Mouse (Mus musculus): ENCODE measurements around the gene Pde4a.
"Not testable (repeated sequence)": the region's sequence is repeated elsewhere in the genome, so short reads cannot be mapped to it uniquely, and the experiment has no call there.

The Pde4a gene

DNA sequence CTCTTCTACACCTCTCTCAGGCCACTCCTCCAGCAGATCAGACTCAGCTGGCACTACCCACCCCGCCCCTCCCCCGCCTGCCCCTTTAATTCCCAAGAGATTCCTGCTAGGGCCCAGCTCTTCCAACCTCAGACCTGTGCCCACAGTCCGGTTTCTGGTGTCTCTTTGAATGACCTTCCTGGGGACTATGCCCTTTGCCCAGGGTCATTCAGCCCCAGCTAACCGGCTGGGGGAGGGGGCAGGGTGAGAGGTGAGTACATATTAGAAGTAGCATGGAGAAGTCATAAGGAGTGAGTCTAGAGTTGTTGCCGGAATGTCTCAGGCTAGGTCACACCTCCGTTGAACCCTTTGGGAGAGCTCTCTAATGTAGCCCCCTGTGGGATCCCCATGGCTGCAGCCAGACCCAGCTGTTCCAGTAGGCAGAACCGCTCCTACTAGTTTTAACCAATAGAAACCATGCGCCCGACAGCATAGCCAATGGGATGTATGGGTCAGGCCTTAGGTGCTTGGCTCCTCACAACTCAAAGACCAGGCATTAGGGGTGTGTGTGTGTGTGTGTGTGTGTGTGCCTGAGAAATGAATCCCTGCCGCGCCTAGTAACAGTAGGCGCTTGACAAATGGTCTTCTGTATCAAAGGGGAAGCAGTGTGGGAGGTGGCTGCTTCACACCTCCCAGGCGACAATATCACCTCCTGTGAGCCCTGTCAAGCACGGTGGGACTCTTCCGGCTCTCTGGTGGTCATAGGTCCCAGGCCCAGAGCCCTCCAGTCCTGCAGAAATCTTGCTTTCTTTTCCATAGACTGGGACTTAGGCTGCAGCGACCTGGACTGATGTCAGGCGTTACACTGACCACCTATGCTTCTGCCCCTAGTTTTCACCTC, 84.4 kb downstream of the Pde4a start:
- DNase-seq: no peak

DNA sequence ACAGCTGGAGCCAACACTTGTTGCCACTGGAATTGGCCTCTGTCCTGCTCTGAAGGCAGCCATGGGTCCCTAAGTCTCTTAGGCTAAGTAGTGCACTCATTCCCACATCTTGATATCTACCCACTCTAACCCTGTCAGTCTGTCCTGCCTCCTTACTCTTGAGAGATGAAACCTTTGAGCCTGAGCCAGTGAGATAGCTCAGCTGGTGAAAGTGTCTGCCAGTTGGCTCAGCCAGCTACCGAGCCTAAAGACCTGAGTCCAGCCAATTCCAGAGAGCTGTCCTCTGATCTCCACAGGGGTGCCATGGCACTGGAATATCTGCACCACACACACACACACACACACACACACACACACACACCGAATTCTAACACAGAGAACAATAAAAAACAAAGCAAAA, 85.0 kb downstream of the Pde4a start:
- DNase-seq: no peak

DNA sequence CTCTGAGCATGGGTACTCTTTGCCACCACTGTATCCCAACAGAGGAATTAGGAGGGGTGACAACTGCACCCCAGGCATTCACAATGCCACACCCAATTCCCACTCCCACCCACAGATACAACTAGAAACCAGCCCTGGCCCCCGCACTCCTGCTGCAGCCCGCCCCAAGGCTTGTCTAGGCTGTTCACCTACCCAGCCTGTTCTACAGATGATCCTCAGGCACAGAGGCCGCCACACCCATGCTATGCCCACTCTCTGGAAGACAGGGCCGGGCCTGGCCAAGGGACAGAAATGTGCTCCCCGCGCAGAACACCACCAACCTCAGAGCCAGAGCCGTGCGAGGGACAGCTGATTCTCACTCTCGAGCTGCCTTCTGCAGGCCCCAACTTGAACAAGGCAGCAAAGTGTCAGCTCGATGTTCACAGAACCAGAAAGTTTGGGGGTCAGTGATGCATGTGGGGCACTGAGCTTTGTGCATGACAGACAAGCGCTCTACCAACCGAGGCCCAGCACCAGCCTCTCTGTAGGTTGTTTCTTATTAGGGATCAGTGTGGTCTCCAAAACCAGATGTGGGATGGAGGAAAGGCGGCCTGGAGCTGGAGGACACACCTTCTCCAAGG, 85.7 kb downstream of the Pde4a start:
- DNase-seq: no peak

GRCm38 (mm10) chr9:21254690-21255089, 89.2 kb downstream of the Pde4a start:
- no peak for DNase-seq

DNA sequence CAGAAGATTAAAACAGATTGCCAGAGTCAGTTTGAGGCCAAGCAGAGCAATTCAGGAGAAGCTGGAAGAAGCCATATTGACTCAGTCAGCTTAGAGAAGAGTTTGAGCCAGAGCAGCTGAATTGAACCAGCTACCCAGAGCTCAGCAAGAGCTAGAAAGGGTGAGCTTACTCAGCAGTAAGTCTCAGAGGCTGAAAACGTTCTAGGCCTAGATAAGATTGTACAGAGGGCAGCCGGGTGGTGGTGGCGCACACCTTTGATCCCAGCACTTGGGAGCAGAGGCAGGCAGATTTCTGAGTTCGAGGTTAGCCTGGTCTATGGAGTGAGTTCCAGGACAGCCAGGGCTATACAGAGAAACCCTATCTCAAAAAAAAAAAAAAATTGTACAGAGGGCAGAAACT, 90.8 kb downstream of the Pde4a start:
- DNase-seq: not testable (repeated sequence)

GRCm38 (mm10) chr9:21260491-21261040, 95.1 kb downstream of the Pde4a start:
- no peak for DNase-seq

- DNase-seq: no peak
Observed at GRCm38 (mm10) chr9:21261831-21262230, 96.3 kb downstream of the Pde4a start.
